Comparison of ENCODE assay signal across 21 mouse cellular contexts in the genomic region with DNA sequence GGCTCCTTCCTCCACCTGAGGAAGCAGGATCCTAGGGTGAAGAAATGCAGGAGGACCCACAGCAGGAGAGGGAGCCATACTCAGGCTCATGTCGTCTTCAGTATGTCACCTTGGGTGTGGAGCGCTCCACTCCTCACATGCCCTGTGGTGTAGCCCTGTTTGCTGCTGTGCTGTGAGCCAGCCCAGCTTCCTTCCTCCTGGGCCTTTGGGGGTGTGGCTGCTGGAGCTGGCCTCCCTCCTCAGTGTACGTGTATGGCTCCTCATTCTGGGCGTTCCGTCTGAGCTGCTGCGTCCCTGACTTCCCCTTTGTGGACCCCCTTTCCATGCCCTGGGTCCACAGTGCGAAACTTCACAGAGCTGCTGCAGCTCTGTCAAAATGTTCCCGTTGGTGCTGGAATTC. TPM values are rescaled to one million over a fixed set of nuclear protein-coding genes. Genes with fewer than 3 reads are reported as not detected.
DNase-seq lines count a peak whose midpoint lies in the region; ATAC-seq and TF ChIP-seq lines count a peak whose summit lies in the region.
"Had no signal": no experiment of that assay in that cellular context is flagged by ENCODE, and none has a peak within 500 bp of the region (broad histone marks: within the 10 kb centered on the region; RNA-seq: fewer than 3 reads in every experiment).

No protein-coding gene starts in this region.

- WGBS in liver, embryonic 15.5 days (ENCODE audit: insufficient replicate concordance): 57% methylated on average over 8 of the region's 8 CpGs
- WGBS in liver, embryonic 11.5 days: 73% methylated on average over 8 of the region's 8 CpGs
- 82% methylated on average over 8 of the region's 8 CpGs for WGBS in stomach, postnatal 0 days
- WGBS in neural tube, embryonic 15.5 days: 97% methylated on average over 8 of the region's 8 CpGs

- no peaks in the 10 kb centered on the region for H3K9me3 ChIP-seq in liver, embryonic 15.5 days (replicated peaks)
- H3K9me3 ChIP-seq in liver, embryonic 11.5 days (ENCODE audit: control insufficient read depth, low read length): no peaks in the 10 kb centered on the region
- no peaks in the 10 kb centered on the region for H3K9me3 ChIP-seq in stomach, postnatal 0 days (ENCODE audit: control insufficient read depth, low read length)
- H3K9me3 ChIP-seq in neural tube, embryonic 15.5 days (replicated peaks): no peaks in the 10 kb centered on the region
- H3K9me3 ChIP-seq: embryonic facial prominence, embryonic 12.5 days; forebrain, embryonic 12.5 days; hindbrain, embryonic 10.5 days; hindbrain, embryonic 15.5 days had no signal

- DNase-seq in liver, embryonic 11.5 days (ENCODE audit: low spot score): no peak
- DNase-seq in stomach, postnatal 0 days (ENCODE audit: low spot score): no peak
- no peak for DNase-seq in testis, postnatal 10 days (ENCODE audit: low spot score)
- DNase-seq: adrenal gland, adult 2 months; adrenal gland, postnatal 25 days; cerebellum, adult 11 months; cerebellum, adult 8-10 months; cerebellum, postnatal 14 days; gastrocnemius, postnatal 25 days; heart, adult 11 months; heart, postnatal 14 days had no signal

- H3K4me1 ChIP-seq in liver, embryonic 15.5 days (replicated peaks): no peaks in the 10 kb centered on the region
- H3K4me1 ChIP-seq in liver, embryonic 11.5 days (replicated peaks; ENCODE audit: control insufficient read depth, insufficient read depth, low read length): no peaks in the 10 kb centered on the region
- H3K4me1 ChIP-seq in stomach, postnatal 0 days (replicated peaks; ENCODE audit: control insufficient read depth, insufficient read depth): no peaks in the 10 kb centered on the region
- no peaks in the 10 kb centered on the region for H3K4me1 ChIP-seq in neural tube, embryonic 15.5 days
- H3K4me1 ChIP-seq: embryonic facial prominence, embryonic 12.5 days; forebrain, embryonic 12.5 days; hindbrain, embryonic 10.5 days; hindbrain, embryonic 15.5 days had no signal

- no peak overlapping the region for H3K27ac ChIP-seq in liver, embryonic 15.5 days (replicated peaks)
- no peak overlapping the region for H3K27ac ChIP-seq in liver, embryonic 11.5 days (ENCODE audit: low read depth, low read length)
- H3K27ac ChIP-seq in stomach, postnatal 0 days (replicated peaks): no peak overlapping the region
- no peak overlapping the region for H3K27ac ChIP-seq in neural tube, embryonic 15.5 days (replicated peaks)
- H3K27ac ChIP-seq: embryonic facial prominence, embryonic 12.5 days; forebrain, embryonic 12.5 days; hindbrain, embryonic 10.5 days; hindbrain, embryonic 15.5 days had no signal

- no peak for TF ChIP-seq EP300 in stomach, postnatal 0 days (optimal IDR thresholded peaks at IDR 0.05)

- H3K27me3 ChIP-seq in liver, embryonic 15.5 days: no peaks in the 10 kb centered on the region
- H3K27me3 ChIP-seq in liver, embryonic 11.5 days (replicated peaks; ENCODE audit: control insufficient read depth, insufficient read depth, low read length): no peaks in the 10 kb centered on the region
- no peaks in the 10 kb centered on the region for H3K27me3 ChIP-seq in stomach, postnatal 0 days (ENCODE audit: control insufficient read depth, insufficient read depth, low read length)
- no peaks in the 10 kb centered on the region for H3K27me3 ChIP-seq in neural tube, embryonic 15.5 days (replicated peaks)
- H3K27me3 ChIP-seq: embryonic facial prominence, embryonic 12.5 days; forebrain, embryonic 12.5 days; hindbrain, embryonic 15.5 days had no signal

- H3K4me2 ChIP-seq in liver, embryonic 15.5 days: no peak overlapping the region
- H3K4me2 ChIP-seq in liver, embryonic 11.5 days: no peak overlapping the region
- no peak overlapping the region for H3K4me2 ChIP-seq in stomach, postnatal 0 days (replicated peaks; ENCODE audit: low read depth)
- no peak overlapping the region for H3K4me2 ChIP-seq in neural tube, embryonic 15.5 days
- H3K4me2 ChIP-seq: embryonic facial prominence, embryonic 12.5 days; forebrain, embryonic 12.5 days; hindbrain, embryonic 15.5 days had no signal

- H3K4me3 ChIP-seq in liver, embryonic 15.5 days (replicated peaks): no peak overlapping the region
- H3K4me3 ChIP-seq in liver, embryonic 11.5 days (ENCODE audit: low read depth, low read length): no peak overlapping the region
- no peak overlapping the region for H3K4me3 ChIP-seq in stomach, postnatal 0 days (ENCODE audit: low read depth, low read length)
- no peak overlapping the region for H3K4me3 ChIP-seq in neural tube, embryonic 15.5 days (replicated peaks)
- H3K4me3 ChIP-seq: embryonic facial prominence, embryonic 12.5 days; forebrain, embryonic 12.5 days; hindbrain, embryonic 10.5 days; hindbrain, embryonic 15.5 days had no signal

- peaks cover 64% of the 10 kb centered on the region for H3K36me3 ChIP-seq in liver, embryonic 15.5 days (replicated peaks)
- H3K36me3 ChIP-seq in liver, embryonic 11.5 days (ENCODE audit: control insufficient read depth, insufficient read depth, low read length): peaks cover 54% of the 10 kb centered on the region
- peaks cover 19% of the 10 kb centered on the region for H3K36me3 ChIP-seq in stomach, postnatal 0 days (ENCODE audit: control insufficient read depth, insufficient read depth, low read length)
- H3K36me3 ChIP-seq in neural tube, embryonic 15.5 days: peaks cover 72% of the 10 kb centered on the region

- TF ChIP-seq CTCF in stomach, postnatal 0 days (IDR thresholded peaks at IDR 0.05; ENCODE audit: low read depth): no peak

- no peak overlapping the region for H3K9ac ChIP-seq in liver, embryonic 15.5 days
- H3K9ac ChIP-seq in liver, embryonic 11.5 days (ENCODE audit: low read depth, low read length): no peak overlapping the region
- no peak overlapping the region for H3K9ac ChIP-seq in stomach, postnatal 0 days (ENCODE audit: low read length)
- H3K9ac ChIP-seq in neural tube, embryonic 15.5 days (replicated peaks): no peak overlapping the region
- H3K9ac ChIP-seq: embryonic facial prominence, embryonic 12.5 days; forebrain, embryonic 12.5 days; hindbrain, embryonic 15.5 days had no signal

- ATAC-seq in liver, embryonic 15.5 days (ENCODE audit: insufficient read depth): 0 out of 2 replicates have a peak, but pooled peaks have one; percentile 5
- ATAC-seq in liver, embryonic 11.5 days (replicated peaks; ENCODE audit: low FRiP score): no peak; the same call in 1 of the 2 replicates
- peak; percentile 69 for ATAC-seq in common myeloid progenitor, adult 5-6 weeks (replicated peaks; ENCODE audit: low read depth, poor library complexity, severe bottlenecking)
- ATAC-seq in hematopoietic stem cell, adult 5-6 weeks (replicated peaks in 1 of 2; ENCODE audit: insufficient read depth in 1 of 2, low FRiP score in 2 of 2, low TSS enrichment in 1 of 2, low read depth in 1 of 2, poor library complexity in 2 of 2, severe bottlenecking in 2 of 2): peak; percentile 82 to 84
- 0 out of 2 replicates have a peak, but pooled peaks have one; percentile 13 for ATAC-seq in stomach, postnatal 0 days (ENCODE audit: low FRiP score, low TSS enrichment)
- ATAC-seq in neural tube, embryonic 15.5 days (ENCODE audit: low FRiP score): no peak
- ATAC-seq: forebrain, embryonic 16.5 days; inflammation-experienced regulatory T-cells, adult 6 months had no signal

RNA-seq across cellular contexts. Expression of a gene that starts 10.9 kb away (rescaled TPM):
- 4.9 and 5.3 TPM in 2 replicates for polyA plus RNA-seq in liver, embryonic 15.5 days (2015; fragmentation: Nextera tagmentation; extraction: Ambion mirVana)
- 17.9 and 23.3 TPM in 2 replicates for polyA plus RNA-seq in liver, embryonic 11.5 days (2014; fragmentation: Nextera tagmentation; extraction: Ambion mirVana)
- total RNA-seq in common myeloid progenitor, adult 5-6 weeks (2017): 3.3 and 5.5 TPM in 2 replicates
- total RNA-seq in hematopoietic stem cell, adult 5-6 weeks (2017): 2.1 and 7.9 TPM in 2 replicates
- polyA plus RNA-seq in stomach, postnatal 0 days (2015; fragmentation: Nextera tagmentation; extraction: Ambion mirVana): 11.0 and 11.2 TPM in 2 replicates
- 28.2 and 30.6 TPM in 2 replicates for polyA plus RNA-seq in neural tube, embryonic 15.5 days (2015; fragmentation: Nextera tagmentation; extraction: Ambion mirVana)

RNA-seq across cellular contexts. Expression of a gene that starts 11.0 kb away (rescaled TPM):
- 18.3 and 18.4 TPM in 2 replicates for polyA plus RNA-seq in liver, embryonic 15.5 days (2015; fragmentation: Nextera tagmentation; extraction: Ambion mirVana)
- polyA plus RNA-seq in liver, embryonic 11.5 days (2014; fragmentation: Nextera tagmentation; extraction: Ambion mirVana): 49.8 and 51.9 TPM in 2 replicates
- total RNA-seq in common myeloid progenitor, adult 5-6 weeks (2017): 43.7 and 50.6 TPM in 2 replicates
- 37.2 and 45.4 TPM in 2 replicates for total RNA-seq in hematopoietic stem cell, adult 5-6 weeks (2017)
- 18.7 and 19.7 TPM in 2 replicates for polyA plus RNA-seq in stomach, postnatal 0 days (2015; fragmentation: Nextera tagmentation; extraction: Ambion mirVana)
- polyA plus RNA-seq in neural tube, embryonic 15.5 days (2015; fragmentation: Nextera tagmentation; extraction: Ambion mirVana): 57.5 and 62.9 TPM in 2 replicates

RNA-seq across cellular contexts. Expression of a gene that starts 18.8 kb away (rescaled TPM):
- polyA plus RNA-seq in liver, embryonic 15.5 days (2015; fragmentation: Nextera tagmentation; extraction: Ambion mirVana): 2.7 and 3.1 TPM in 2 replicates
- 3.6 and 3.8 TPM in 2 replicates for polyA plus RNA-seq in liver, embryonic 11.5 days (2014; fragmentation: Nextera tagmentation; extraction: Ambion mirVana)
- total RNA-seq in common myeloid progenitor, adult 5-6 weeks (2017): not detected in 2 replicates
- not detected in 2 replicates for total RNA-seq in hematopoietic stem cell, adult 5-6 weeks (2017)
- polyA plus RNA-seq in stomach, postnatal 0 days (2015; fragmentation: Nextera tagmentation; extraction: Ambion mirVana): 12.5 and 13.0 TPM in 2 replicates
- 3.8 and 5.1 TPM in 2 replicates for polyA plus RNA-seq in neural tube, embryonic 15.5 days (2015; fragmentation: Nextera tagmentation; extraction: Ambion mirVana)

Comparison
In these comparisons a context has a peak if more than half of its experiments do, and no peak if none do; other contexts are left out.
1. ATAC-seq: peak in liver, embryonic 15.5 days (single experiment), common myeloid progenitor, adult 5-6 weeks (single experiment), hematopoietic stem cell, adult 5-6 weeks (2 of 2) and stomach, postnatal 0 days (single experiment); none in liver, embryonic 11.5 days (single experiment) and neural tube, embryonic 15.5 days (single experiment).